Mouse (Mus musculus) thymus, adult 2 months (tissue): ENCODE data around the gene Cspg4. TPM values are rescaled to one million over a fixed set of nuclear protein-coding genes. Genes with fewer than 3 reads are reported as not detected.
A peak's percentile ranks its signal among the peaks of the same experiment; 100 is the strongest.

Experiments used
- DNase-seq: peaks from one replicate; pipeline ENCODE4 v3.0.0; 2021
- H3K27ac ChIP-seq: fragments of 200-500 bp; 2 replicates; pipeline ENCODE4 v1.5.1; 2012; ENCODE audit warnings: low read length, control low read depth; ENCODE audit not compliant: control insufficient read depth, insufficient read depth
- H3K27me3 ChIP-seq: fragments of 200-500 bp; 2 replicates; pipeline ENCODE4 v1.6.1; 2012; ENCODE audit warnings: mild to moderate bottlenecking, low read length, moderate library complexity, mixed read lengths; ENCODE audit not compliant: control insufficient read depth, insufficient read depth
- H3K36me3 ChIP-seq: fragments of 200-500 bp; 2 replicates; pipeline ENCODE4 v1.6.1; 2012; ENCODE audit warnings: mild to moderate bottlenecking, low read length, moderate library complexity; ENCODE audit not compliant: control insufficient read depth, insufficient read depth
- H3K4me1 ChIP-seq: fragments of 200-500 bp; replicated peaks from 2 replicates; pipeline ENCODE4 v1.6.1; 2012; ENCODE audit warnings: low read length; ENCODE audit not compliant: control insufficient read depth, insufficient read depth
- H3K4me3 ChIP-seq: fragments of 200-500 bp; 2 replicates; pipeline ENCODE4 v1.5.1; 2012; ENCODE audit warnings: mild to moderate bottlenecking, low read length, control low read depth, moderate library complexity; ENCODE audit not compliant: control insufficient read depth, insufficient read depth
- CTCF ChIP-seq: fragments of 200-500 bp; IDR thresholded peaks from 2 replicates; pipeline ENCODE4 v1.5.1; 2012; ENCODE audit warnings: mild to moderate bottlenecking, control low read depth, low read length, moderate library complexity, borderline replicate concordance; ENCODE audit not compliant: control insufficient read depth, poor library complexity, insufficient read depth; ENCODE audit errors: extremely low read depth
- POLR2A ChIP-seq: fragments of 200-500 bp; IDR thresholded peaks from 2 replicates; pipeline ENCODE4 v1.6.1; 2012; ENCODE audit warnings: mild to moderate bottlenecking, low read length, control low read depth, moderate library complexity; ENCODE audit not compliant: control insufficient read depth, poor library complexity, insufficient read depth; ENCODE audit errors: extremely low read depth
- WGBS: fragments of 180-500 bp; shearing (Covaris S2); methylation state at CpG from one replicate; pipeline ENCODE4 v1.1.7; 2018; 5-methylcytosine and 5-hydroxymethylcytosine counted together
- polyA plus RNA-seq: library from polyadenylated mRNA; depleted of rRNA; stranded (reverse); fragments of >200 nt; gene quantifications from 2 replicates; pipeline ENCODE4 v1.2.3, GENCODE M21; 2012

Gene Cspg4
- polyA plus RNA-seq, 1 experiment = 3.5 TPM

GRCm38 (mm10) chr9:56880790-56881189, 16.0 kb downstream of the Cspg4 start:
- Histone ChIP-seq H3K4me1 (no peaks in the 10 kb centered on the region), H3K36me3 (no peaks in the 10 kb centered on the region), H3K27ac (no peak overlapping the region), H3K27me3 (no peaks in the 10 kb centered on the region), H3K4me3 (no peak overlapping the region)
- TF ChIP-seq CTCF (no peak), POLR2A (no peak)
- DNase-seq = no peak
- 69% methylated on average over 9 of the region's 9 CpGs for WGBS

- no peak overlapping the region for H3K27ac ChIP-seq
- TF ChIP-seq POLR2A = no peak
- TF ChIP-seq CTCF = no peak
- H3K36me3 ChIP-seq = no peaks in the 10 kb centered on the region
- H3K4me1 ChIP-seq = no peaks in the 10 kb centered on the region
- H3K27me3 ChIP-seq = no peaks in the 10 kb centered on the region
- no peak overlapping the region for H3K4me3 ChIP-seq
- WGBS = 58% methylated on average over 3 of the region's 3 CpGs
- DNase-seq = no peak
These were observed 16.8 kb downstream of the Cspg4 start for GRCm38 (mm10) chr9:56881539-56882082.

- Histone ChIP-seq H3K4me1 (no peaks in the 10 kb centered on the region), H3K4me3 (no peak overlapping the region), H3K36me3 (no peaks in the 10 kb centered on the region), H3K27ac (no peak overlapping the region), H3K27me3 (no peaks in the 10 kb centered on the region)
- 74% methylated on average over 4 of the region's 4 CpGs for WGBS
- no peak for TF ChIP-seq POLR2A
- no peak for TF ChIP-seq CTCF
- DNase-seq = no peak
These were observed 17.4 kb downstream of the Cspg4 start for GRCm38 (mm10) chr9:56882283-56882682.

- no peaks in the 10 kb centered on the region for H3K4me1 ChIP-seq
- TF ChIP-seq CTCF = no peak
- TF ChIP-seq POLR2A = no peak
- no peak overlapping the region for H3K27ac ChIP-seq
- H3K27me3 ChIP-seq = no peaks in the 10 kb centered on the region
- DNase-seq = no peak
- no peak overlapping the region for H3K4me3 ChIP-seq
- no peaks in the 10 kb centered on the region for H3K36me3 ChIP-seq
- WGBS = 71% methylated on average over 12 of the region's 12 CpGs
These were observed 18.0 kb downstream of the Cspg4 start for GRCm38 (mm10) chr9:56882818-56883217.

GRCm38 (mm10) chr9:56883470-56883869, 18.6 kb downstream of the Cspg4 start:
- H3K36me3 ChIP-seq = no peaks in the 10 kb centered on the region
- H3K4me1 ChIP-seq = no peaks in the 10 kb centered on the region
- H3K27ac ChIP-seq = no peak overlapping the region
- WGBS = 84% methylated on average over 7 of the region's 7 CpGs
- no peak overlapping the region for H3K4me3 ChIP-seq
- TF ChIP-seq POLR2A (no peak), CTCF (no peak)
- no peaks in the 10 kb centered on the region for H3K27me3 ChIP-seq
- no peak for DNase-seq

GRCm38 (mm10) chr9:56884328-56884727, 19.5 kb downstream of the Cspg4 start:
- DNase-seq = no peak
- Histone ChIP-seq H3K27me3 (no peaks in the 10 kb centered on the region), H3K4me1 (no peaks in the 10 kb centered on the region), H3K4me3 (no peak overlapping the region), H3K36me3 (no peaks in the 10 kb centered on the region), H3K27ac (no peak overlapping the region)
- TF ChIP-seq CTCF (no peak), POLR2A (no peak)
- WGBS = 88% methylated on average over 4 of the region's 4 CpGs

GRCm38 (mm10) chr9:56886113-56886512, 21.3 kb downstream of the Cspg4 start:
- no peak overlapping the region for H3K4me3 ChIP-seq
- DNase-seq = peak; percentile 52
- 68% methylated on average over 13 of the region's 13 CpGs for WGBS
- no peaks in the 10 kb centered on the region for H3K36me3 ChIP-seq
- 0 out of 2 replicates have a peak, but pooled peaks cover 2% of the 10 kb centered on the region for H3K4me1 ChIP-seq
- H3K27me3 ChIP-seq = no peaks in the 10 kb centered on the region
- no peak overlapping the region for H3K27ac ChIP-seq
- TF ChIP-seq CTCF (peak; percentile 62), POLR2A (no peak)
